Mouse (Mus musculus): ENCODE measurements around the gene Hoxd3. TPM values are rescaled to one million over a fixed set of nuclear protein-coding genes. Genes with fewer than 3 reads are reported as not detected.

The Hoxd3 gene
- polyA plus RNA-seq, 1 experiment from 2014 or later = not detected

- H3K27me3 ChIP-seq (replicated peaks; ENCODE audit: insufficient read depth, low read length) = peaks cover 89% of the 10 kb centered on the region
- no peak overlapping the region for H3K4me3 ChIP-seq (ENCODE audit: low read depth, low read length)
- H3K36me3 ChIP-seq (ENCODE audit: insufficient read depth, low read length) = no peaks in the 10 kb centered on the region
- TF ChIP-seq CTCF (IDR thresholded peaks at IDR 0.05) (no peak), EP300 (IDR thresholded peaks at IDR 0.05) (no peak)
- H3K4me1 ChIP-seq (ENCODE audit: insufficient read depth, low read depth, low read length) = peaks cover 3% of the 10 kb centered on the region; the same call in 1 of the 2 replicates
- no peak overlapping the region for H3K4me2 ChIP-seq (replicated peaks; ENCODE audit: low read depth, low read length)
- DNase-seq (ENCODE audit: low spot score) (no peak), ATAC-seq (no peak)
- H3K27ac ChIP-seq (ENCODE audit: low read length) = no peak overlapping the region
- 5% methylated on average over 23 of the region's 26 CpGs for WGBS
- no peaks in the 10 kb centered on the region for H3K9me3 ChIP-seq (ENCODE audit: low read length)
- H3K9ac ChIP-seq (replicated peaks; ENCODE audit: low read depth) = no peak overlapping the region
These were observed 7.9 kb upstream of the Hoxd3 start for GRCm38 (mm10) chr2:74703720-74704392.

- no peaks in the 10 kb centered on the region for H3K9me3 ChIP-seq (ENCODE audit: low read length)
- peak within 1 kb of the TSS; percentile 44 for H3K4me3 ChIP-seq (ENCODE audit: low read depth, low read length)
- H3K9ac ChIP-seq (replicated peaks; ENCODE audit: low read depth) = no peak within 1 kb of the TSS
- peak within 1 kb of the TSS; percentile 72 for H3K4me2 ChIP-seq (replicated peaks; ENCODE audit: low read depth, low read length)
- ATAC-seq (no peak), DNase-seq (ENCODE audit: low spot score) (no peak)
- H3K36me3 ChIP-seq (ENCODE audit: insufficient read depth, low read length) = no peaks in the 10 kb centered on the region
- TF ChIP-seq EP300 (IDR thresholded peaks at IDR 0.05) (no peak), CTCF (IDR thresholded peaks at IDR 0.05) (no peak)
- H3K27me3 ChIP-seq (replicated peaks; ENCODE audit: insufficient read depth, low read length) = peaks cover 89% of the 10 kb centered on the region
- H3K27ac ChIP-seq (ENCODE audit: low read length) = no peak within 1 kb of the TSS
- WGBS = 1% methylated on average over 25 of the region's 52 CpGs
- peaks cover 3% of the 10 kb centered on the region; the same call in 1 of the 2 replicates for H3K4me1 ChIP-seq (ENCODE audit: insufficient read depth, low read depth, low read length)
These were observed 7.2 kb upstream of the Hoxd3 start, which contains the start of gene Hoxd8 for GRCm38 (mm10) chr2:74704393-74704998. Gene Hoxd8, plus strand, starts transcription at chr2:74704615.

DNA sequence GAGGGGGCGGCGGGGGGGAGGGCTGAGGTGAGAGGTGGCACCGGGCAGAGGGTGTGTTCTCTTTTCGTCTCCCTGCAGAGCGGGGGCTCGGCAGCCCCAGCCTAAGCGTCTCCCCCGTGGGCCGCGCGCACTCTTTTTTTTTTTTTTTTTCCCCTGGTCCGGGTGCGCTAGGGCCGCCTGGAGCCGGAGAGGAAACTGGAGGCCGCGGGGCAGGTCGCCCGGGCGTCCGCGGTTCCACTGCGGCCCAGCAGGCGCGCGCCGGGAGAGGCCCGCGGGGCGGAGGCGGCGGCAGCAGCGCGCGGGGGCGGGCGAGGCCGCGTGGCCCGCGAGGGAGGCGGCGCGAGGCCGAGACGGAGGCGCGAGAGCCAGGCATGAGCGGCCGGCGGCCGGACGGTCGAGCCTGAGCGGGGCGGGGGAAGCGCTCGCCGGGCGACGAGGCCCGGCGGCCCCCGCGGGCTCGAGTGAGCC lies 6.7 kb upstream of the Hoxd3 start:
- H3K36me3 ChIP-seq (ENCODE audit: insufficient read depth, low read length) = no peaks in the 10 kb centered on the region
- under 1% methylated on average over 38 of the region's 66 CpGs for whole genome bisulfite sequencing
- no peaks in the 10 kb centered on the region for H3K9me3 ChIP-seq (ENCODE audit: low read length)
- H3K27ac ChIP-seq (ENCODE audit: low read length) = no peak overlapping the region
- TF ChIP-seq CTCF (IDR thresholded peaks at IDR 0.05) (no peak), EP300 (IDR thresholded peaks at IDR 0.05) (no peak)
- ATAC-seq = peak; percentile 59
- peaks cover 89% of the 10 kb centered on the region for H3K27me3 ChIP-seq (replicated peaks; ENCODE audit: insufficient read depth, low read length)
- peaks cover 3% of the 10 kb centered on the region; the same call in 1 of the 2 replicates for H3K4me1 ChIP-seq (ENCODE audit: insufficient read depth, low read depth, low read length)
- no peak overlapping the region for H3K9ac ChIP-seq (replicated peaks; ENCODE audit: low read depth)
- peak overlapping the region; percentile 72 for H3K4me2 ChIP-seq (replicated peaks; ENCODE audit: low read depth, low read length)
- DNase-seq (ENCODE audit: low spot score) = no peak
- peak overlapping the region; percentile 44 for H3K4me3 ChIP-seq (ENCODE audit: low read depth, low read length)

- no peaks in the 10 kb centered on the region for H3K36me3 ChIP-seq (ENCODE audit: insufficient read depth, low read length)
- H3K4me2 ChIP-seq (replicated peaks; ENCODE audit: low read depth, low read length) = peak overlapping the region; percentile 72
- TF ChIP-seq EP300 (IDR thresholded peaks at IDR 0.05) (no peak), CTCF (IDR thresholded peaks at IDR 0.05) (no peak)
- peak overlapping the region; percentile 44 for H3K4me3 ChIP-seq (ENCODE audit: low read depth, low read length)
- peaks cover 89% of the 10 kb centered on the region for H3K27me3 ChIP-seq (replicated peaks; ENCODE audit: insufficient read depth, low read length)
- no peak overlapping the region for H3K9ac ChIP-seq (replicated peaks; ENCODE audit: low read depth)
- H3K4me1 ChIP-seq (ENCODE audit: insufficient read depth, low read depth, low read length) = peaks cover 3% of the 10 kb centered on the region; the same call in 1 of the 2 replicates
- ATAC-seq = peak; percentile 14; the same call in 1 of the 2 replicates
- no peak for DNase-seq (ENCODE audit: low spot score)
- H3K27ac ChIP-seq (ENCODE audit: low read length) = no peak overlapping the region
- under 1% methylated on average over 37 of the region's 85 CpGs for WGBS
- no peaks in the 10 kb centered on the region for H3K9me3 ChIP-seq (ENCODE audit: low read length)
These were observed 6.1 kb upstream of the Hoxd3 start for GRCm38 (mm10) chr2:74705467-74706089.

GRCm38 (mm10) chr2:74706393-74706960 lies 5.2 kb upstream of the Hoxd3 start:
- no peak for DNase-seq (ENCODE audit: low spot score)
- Histone ChIP-seq H3K4me2 (replicated peaks; ENCODE audit: low read depth, low read length) (no peak overlapping the region), H3K27me3 (replicated peaks; ENCODE audit: insufficient read depth, low read length) (peaks cover 87% of the 10 kb centered on the region), H3K9ac (replicated peaks; ENCODE audit: low read depth) (no peak overlapping the region), H3K4me1 (ENCODE audit: insufficient read depth, low read depth, low read length) (peaks cover 3% of the 10 kb centered on the region; the same call in 1 of the 2 replicates), H3K9me3 (ENCODE audit: low read length) (no peaks in the 10 kb centered on the region), H3K4me3 (ENCODE audit: low read depth, low read length) (no peak overlapping the region), H3K27ac (ENCODE audit: low read length) (no peak overlapping the region), H3K36me3 (ENCODE audit: insufficient read depth, low read length) (no peaks in the 10 kb centered on the region)
- WGBS = 4% methylated on average over 13 of the region's 13 CpGs
- ATAC-seq = no peak
- TF ChIP-seq EP300 (IDR thresholded peaks at IDR 0.05) = no peak
- no peak for TF ChIP-seq CTCF (IDR thresholded peaks at IDR 0.05)

DNA sequence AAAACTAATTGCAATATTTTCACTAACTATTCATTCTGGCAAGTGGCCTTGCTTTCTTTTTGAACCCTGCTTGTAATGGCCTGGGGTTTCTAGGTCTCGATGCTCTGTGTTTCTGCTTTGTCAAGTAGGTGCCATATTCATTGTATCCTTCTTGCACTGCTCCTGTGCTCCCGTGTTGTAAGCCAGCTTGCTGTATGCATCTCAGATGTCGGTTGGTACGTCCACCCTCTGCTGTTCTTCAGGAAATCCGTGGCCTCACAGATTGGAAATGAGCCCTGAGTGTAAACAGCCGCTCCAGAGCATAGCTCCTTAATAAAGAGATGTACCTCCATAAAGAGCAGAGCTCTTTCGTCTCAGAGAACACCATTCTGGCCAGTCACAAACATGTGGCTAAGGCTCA lies 4.1 kb upstream of the Hoxd3 start:
- DNase-seq (ENCODE audit: low spot score) (no peak), ATAC-seq (no peak)
- no peak overlapping the region for H3K27ac ChIP-seq (ENCODE audit: low read length)
- no peaks in the 10 kb centered on the region for H3K9me3 ChIP-seq (ENCODE audit: low read length)
- peaks cover 9% of the 10 kb centered on the region; the same call in 1 of the 2 replicates for H3K4me1 ChIP-seq (ENCODE audit: insufficient read depth, low read depth, low read length)
- no peak overlapping the region for H3K4me2 ChIP-seq (replicated peaks; ENCODE audit: low read depth, low read length)
- H3K4me3 ChIP-seq (ENCODE audit: low read depth, low read length) = no peak overlapping the region
- 11% methylated on average over 7 of the region's 7 CpGs for WGBS
- H3K9ac ChIP-seq (replicated peaks; ENCODE audit: low read depth) = no peak overlapping the region
- no peaks in the 10 kb centered on the region for H3K36me3 ChIP-seq (ENCODE audit: insufficient read depth, low read length)
- no peak for TF ChIP-seq CTCF (IDR thresholded peaks at IDR 0.05)
- TF ChIP-seq EP300 (IDR thresholded peaks at IDR 0.05) = no peak
- peaks cover 95% of the 10 kb centered on the region for H3K27me3 ChIP-seq (replicated peaks; ENCODE audit: insufficient read depth, low read length)
